Mouse (Mus musculus): ENCODE measurements at regions not wholly inside any gene's neighbourhood (a gene's known extent, or its start where the extent isn't known, plus 50 kb on each side); places are given as distances from the start of the nearest gene placed in this dataset.
A peak's percentile ranks its signal among the peaks of the same experiment; 100 is the strongest.

GRCm38 (mm10) chr13:71338700-71339099, 497.1 kb upstream of the Adamts16 start:
- peak in 1 of 2 experiments; percentile 2 for DNase-seq

- no peak for DNase-seq
These were observed 493.3 kb upstream of the Adamts16 start for GRCm38 (mm10) chr13:71334925-71335324.

DNA sequence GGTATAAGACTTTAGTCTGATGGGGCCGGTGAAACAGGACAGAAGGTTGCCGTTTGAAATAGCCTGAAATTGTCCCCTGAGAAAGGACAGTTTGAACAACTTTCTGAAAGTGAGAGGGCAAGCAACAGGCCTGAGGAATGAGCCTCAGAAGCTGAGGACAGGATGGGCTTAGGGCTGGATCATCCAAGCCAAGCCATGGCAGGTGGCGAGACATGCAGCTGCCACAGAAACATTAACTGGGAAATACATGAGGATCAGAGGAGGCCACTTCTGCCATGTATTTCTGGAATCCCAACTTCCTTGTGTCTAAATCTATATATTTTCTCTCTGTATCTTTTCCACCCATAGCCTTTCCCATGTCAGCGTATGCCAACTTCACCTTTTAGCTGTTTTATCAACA, 491.5 kb upstream of the Adamts16 start:
- no peak for DNase-seq

- no peak for DNase-seq
These were observed 488.7 kb upstream of the Adamts16 start for GRCm38 (mm10) chr13:71330321-71330720.

- no peak for DNase-seq
These were observed 486.5 kb upstream of the Adamts16 start for GRCm38 (mm10) chr13:71327802-71328753.

DNA sequence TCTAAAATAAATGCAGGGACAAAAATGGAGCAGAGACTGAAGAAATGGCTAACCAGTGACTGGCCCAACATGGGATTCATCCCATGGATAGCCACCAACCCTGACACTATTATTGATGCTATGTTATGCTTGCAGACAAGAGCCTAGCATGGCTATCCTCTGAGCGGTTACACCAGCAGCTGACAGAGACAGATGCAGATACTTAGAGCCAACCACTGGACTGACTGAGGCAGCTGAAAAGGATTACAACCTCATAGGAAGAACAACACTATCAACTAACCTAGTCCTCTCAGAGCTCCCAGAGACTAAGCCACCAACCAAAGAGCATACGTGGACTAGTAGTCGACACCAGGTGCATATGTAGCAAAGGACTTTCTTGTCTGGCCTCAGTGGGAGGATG, 478.9 kb upstream of the Adamts16 start:
- DNase-seq, result no peak

- DNase-seq, result no peak
These were observed 462.3 kb upstream of the Adamts16 start for GRCm38 (mm10) chr13:71303956-71304355.

DNA sequence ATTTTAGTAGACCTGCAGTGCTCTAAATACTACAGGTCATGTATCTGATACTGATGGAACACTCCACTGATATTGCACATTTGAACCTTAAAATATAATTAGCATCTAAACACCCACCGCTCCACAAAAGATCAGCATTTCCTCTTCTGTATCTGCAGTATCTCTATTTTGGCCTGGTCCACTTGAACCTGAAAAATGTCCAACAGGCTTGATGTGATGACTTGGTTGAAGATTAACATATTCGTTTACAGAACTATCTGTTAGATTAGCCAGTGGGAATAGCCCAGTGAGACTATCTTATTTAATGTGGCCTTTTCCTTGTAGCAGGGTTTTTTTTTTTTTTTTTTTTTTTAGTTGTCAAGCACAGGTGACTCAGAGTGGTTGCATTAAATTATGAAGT, 434.4 kb upstream of the Adamts16 start:
- DNase-seq, result no peak

DNA sequence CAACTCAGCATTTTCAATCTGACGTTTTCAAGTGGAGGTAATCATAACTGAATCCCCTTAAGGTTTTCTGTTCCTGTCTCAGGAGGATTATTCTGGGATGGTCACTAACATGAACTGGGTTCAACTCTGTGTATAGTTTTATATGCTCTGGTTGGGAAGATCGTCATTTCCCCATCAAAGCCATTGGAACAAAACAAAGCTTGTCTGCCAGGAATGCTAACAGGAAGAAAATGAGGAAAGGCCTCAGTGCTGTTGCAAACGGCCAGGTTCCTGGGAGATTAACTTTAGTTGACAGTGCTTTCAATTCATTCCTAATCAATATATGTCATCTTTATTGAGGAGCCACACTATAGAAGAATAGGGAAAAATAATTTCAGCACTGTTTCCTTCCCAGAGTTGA, 432.5 kb upstream of the Adamts16 start:
- DNase-seq, result no peak

DNA sequence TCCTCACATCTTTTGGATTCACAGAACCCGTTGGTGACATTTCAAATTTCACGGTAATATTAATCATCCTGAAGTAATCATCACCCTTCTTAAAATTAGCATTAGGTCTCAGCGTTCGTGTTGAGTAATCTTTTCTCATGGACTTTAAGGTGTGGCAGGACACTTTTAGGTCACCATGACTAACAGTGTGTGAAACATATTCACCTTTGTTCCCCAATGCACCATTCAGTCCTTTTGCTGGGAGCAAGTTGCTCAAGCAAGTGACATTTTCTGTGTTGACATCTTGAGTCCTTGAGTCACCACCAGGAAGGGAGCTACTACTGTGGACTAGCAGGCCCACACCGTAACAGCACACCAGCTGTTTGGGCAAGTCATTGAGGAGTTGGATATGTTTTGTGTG, 431.9 kb upstream of the Adamts16 start:
- DNase-seq, result no peak

DNA sequence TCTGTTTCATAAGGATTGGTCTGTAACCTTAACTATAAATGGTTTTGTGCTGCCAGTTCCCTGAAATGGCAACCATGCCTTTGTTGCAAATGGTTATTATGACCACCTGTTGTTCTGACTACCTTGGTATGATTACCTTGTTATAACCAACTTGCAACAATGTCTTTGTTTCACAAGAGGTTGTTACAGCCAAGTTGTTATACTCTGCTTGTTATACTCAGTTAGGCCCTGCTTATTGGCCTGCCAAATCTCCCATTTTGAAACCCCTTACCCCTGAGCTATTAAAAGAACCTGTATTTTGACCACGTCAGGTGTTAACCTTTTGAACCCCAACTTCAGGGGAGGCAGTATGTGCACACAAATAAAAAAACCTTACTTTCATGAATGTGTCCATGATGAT, 431.5 kb upstream of the Adamts16 start:
- DNase-seq, result no peak

- peak; percentile 90 to 92 for DNase-seq
These were observed 430.8 kb upstream of the Adamts16 start for GRCm38 (mm10) chr13:71272431-71272830.

DNA sequence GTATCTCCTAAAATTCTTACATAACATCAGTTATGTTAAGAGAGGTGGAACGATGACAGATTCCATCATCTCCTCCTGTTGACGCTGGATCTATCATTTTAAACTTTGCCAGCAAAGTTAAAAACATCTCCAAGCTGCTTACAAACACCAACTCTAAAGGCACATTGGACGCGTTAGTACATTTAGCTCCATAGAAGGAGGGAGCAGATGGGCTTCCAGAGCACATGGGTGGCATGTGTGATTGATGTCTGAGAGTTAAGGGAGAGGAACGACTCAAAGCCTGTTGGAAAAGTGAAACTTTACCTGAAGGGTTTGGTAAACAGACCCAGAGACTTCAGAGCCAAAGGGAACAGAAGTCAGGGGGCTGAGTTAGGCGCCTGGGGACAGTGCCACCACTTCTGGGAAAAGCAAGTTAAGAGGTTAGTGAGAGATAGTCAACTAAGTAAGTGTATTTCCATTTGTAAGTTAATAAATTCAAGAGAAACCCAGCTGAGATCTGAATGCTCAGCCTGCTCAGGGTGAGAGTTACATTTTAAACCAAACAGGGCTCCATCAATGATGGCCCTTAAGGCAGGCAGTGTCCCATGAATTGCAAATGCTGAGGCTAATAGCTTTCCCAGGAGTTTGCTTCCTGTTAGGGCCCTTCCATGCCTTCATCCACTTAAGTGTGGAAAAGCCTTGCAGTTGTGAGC, 430.3 kb upstream of the Adamts16 start:
- peak; percentile 45 to 73 for DNase-seq

DNA sequence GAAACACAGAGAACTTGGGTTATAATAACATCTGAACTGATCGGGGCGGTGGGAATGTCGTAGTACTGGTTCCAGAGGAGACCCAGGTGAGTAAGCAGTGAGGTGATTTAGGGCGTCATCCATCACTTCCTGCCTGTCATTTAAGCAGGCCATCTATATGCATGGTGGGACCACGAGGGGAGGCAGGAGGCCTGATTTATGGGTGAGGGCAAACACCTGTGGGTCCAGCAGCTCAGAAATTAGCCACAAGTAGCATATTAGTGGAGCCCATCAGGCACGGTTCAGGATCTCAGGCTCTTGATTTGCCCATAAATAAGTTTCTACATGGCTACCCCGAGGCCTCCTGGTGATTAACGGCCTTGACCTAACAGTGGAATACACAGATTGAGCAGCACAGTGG, 428.8 kb upstream of the Adamts16 start:
- DNase-seq, result peak; percentile 45 to 84

- peak; percentile 12 to 48 for DNase-seq
These were observed 427.9 kb upstream of the Adamts16 start for GRCm38 (mm10) chr13:71269496-71269895.

DNA sequence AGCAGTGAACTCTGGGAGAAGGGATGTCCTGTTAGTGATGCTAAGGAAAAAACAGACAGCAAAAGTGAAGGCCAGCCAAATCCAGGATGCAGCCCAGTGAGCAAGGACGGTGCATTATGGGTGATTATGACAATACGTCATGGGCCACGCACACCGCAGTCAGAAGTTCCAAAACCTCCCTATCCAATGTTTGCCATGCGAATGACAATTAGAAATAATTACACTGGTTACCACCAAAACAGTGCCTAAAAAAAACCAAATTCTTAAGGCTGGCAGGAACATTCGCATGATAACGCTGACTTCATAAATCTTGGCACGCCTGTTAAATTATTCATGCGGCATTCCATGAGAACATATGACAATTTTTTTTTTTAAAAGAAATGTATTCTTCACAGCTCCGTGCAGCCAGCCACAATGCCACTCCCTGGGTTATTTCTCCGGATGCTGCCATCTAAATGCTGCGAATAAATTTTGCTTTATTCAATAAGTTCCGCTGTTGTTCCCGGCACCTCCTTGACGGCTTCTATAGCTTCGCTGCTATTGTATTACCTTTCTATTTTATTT, 421.8 kb upstream of the Adamts16 start:
- DNase-seq, result no peak

DNA sequence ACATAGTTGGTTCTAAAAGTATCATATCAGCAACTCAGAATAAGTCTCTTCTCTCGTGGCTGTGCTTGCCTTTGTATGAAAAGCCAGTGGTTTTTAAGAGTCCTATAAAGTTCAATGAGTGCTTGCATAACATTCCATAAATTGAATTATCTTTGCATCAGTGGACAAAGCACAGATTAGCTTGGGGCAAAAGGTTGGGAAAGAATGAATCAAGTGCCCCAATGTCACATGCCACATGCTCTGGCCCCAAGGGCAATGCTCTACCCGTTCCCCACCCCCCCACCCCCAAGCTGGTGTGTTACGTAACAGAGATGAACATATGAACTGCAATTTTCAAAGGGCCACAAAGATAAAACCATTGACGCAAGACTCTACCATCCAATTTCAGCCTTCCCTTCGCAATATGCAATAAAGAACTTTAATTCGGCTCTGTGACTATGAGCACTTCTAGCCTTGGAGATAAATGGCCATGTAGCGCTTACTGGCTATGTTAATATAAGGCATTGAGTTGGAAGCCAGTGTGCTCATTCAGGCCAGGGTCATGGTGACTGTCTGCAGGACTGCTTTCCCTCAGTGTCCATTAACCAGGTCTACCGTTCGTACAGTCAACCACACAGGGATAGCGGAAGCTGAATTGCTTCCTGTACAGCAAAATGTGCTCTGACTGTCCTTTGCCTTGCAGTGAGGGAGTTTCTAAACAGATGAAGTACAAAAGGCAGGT, 421.1 kb upstream of the Adamts16 start:
- no peak for DNase-seq

- DNase-seq, result no peak
These were observed 412.4 kb upstream of the Adamts16 start for GRCm38 (mm10) chr13:71254016-71254415.

GRCm38 (mm10) chr13:71248261-71249031, 406.8 kb upstream of the Adamts16 start:
- peak; percentile 49 to 71 for DNase-seq

DNA sequence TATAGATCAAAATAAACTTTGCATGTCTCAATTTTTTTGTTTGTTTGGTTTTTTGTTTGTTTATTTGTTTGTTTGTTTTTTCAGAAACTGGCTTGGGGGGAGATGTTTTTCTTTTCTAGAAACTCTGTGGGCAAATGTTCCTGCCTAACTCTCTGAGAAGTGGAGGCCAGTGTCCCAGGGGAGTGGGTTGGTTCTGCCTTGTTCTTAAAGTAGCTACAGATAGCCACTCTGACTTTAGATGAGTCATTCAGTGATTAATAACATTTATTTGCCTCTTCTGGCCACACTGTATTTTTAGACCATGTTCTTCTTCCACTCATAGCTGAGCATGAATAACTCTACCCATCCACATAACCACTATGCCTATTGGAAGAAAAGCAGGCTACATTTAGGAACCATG, 405.6 kb upstream of the Adamts16 start:
- DNase-seq, result no peak

DNA sequence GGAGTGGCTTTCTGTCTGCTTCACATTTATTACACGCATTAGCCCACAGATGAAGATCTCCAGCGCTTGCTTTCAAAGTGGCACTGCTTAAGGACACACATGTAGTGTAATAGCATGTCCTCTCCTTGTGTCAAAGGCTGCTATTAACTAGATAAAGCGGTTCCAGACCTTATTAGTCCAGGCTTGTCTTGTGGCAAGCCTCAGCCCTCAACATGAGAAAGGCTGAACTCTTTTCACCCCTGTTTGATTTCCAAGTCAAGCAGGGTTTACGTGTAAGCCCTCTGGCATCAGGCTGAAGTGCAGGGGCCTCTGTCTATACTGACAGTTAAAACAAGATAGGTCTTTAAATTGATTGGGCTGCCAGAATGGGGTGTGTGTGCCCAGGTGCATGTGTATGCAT, 403.7 kb upstream of the Adamts16 start:
- no peak for DNase-seq

DNA sequence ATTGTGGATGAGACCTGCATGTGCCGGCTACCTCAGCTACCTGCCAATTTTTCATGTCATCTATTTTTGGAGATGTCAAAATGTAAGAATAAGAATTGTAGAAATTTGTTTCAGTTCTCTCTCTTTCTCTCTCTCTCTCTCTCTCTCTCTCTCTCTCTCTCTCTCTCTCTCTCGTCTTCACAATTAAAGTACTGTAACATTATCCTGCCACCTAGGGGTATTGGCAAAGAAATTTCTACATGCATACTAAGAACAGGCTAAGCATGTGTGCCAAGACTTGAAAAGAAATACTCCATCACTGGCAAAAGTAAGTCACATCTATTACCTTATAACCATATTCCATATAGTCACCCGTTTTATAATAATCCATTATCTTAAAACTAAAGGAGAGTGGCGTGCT, 398.2 kb upstream of the Adamts16 start:
- DNase-seq, result no peak

All from kidney, postnatal 25 days (tissue).